Mouse (Mus musculus): ENCODE measurements at regions not wholly inside any gene's neighbourhood (a gene's known extent, or its start where the extent isn't known, plus 50 kb on each side); places are given as distances from the start of the nearest gene placed in this dataset.
"Not testable (repeated sequence)": the region's sequence is repeated elsewhere in the genome, so short reads cannot be mapped to it uniquely, and the experiment has no call there.

DNA sequence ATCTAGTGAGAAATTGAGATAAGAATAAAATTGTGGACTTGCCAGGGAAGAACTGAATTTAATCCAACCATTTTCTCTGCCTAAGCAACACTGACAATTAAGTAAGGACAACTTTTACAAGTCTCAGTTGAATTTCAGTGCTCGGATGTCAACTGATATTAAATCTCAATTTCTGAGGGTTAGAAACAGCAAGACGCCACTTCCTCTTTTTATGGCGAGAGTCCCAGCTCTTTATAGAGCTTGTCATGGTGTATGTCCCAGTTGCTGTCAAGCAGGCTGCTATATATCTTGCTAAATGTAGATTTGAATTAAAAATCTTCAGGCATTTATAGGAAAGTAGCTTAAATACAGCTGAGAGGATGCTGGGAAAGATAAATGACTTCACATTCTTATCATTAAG lies 697.8 kb upstream of the Got2 start:
- no peak for DNase-seq (ENCODE audit: low spot score)

DNA sequence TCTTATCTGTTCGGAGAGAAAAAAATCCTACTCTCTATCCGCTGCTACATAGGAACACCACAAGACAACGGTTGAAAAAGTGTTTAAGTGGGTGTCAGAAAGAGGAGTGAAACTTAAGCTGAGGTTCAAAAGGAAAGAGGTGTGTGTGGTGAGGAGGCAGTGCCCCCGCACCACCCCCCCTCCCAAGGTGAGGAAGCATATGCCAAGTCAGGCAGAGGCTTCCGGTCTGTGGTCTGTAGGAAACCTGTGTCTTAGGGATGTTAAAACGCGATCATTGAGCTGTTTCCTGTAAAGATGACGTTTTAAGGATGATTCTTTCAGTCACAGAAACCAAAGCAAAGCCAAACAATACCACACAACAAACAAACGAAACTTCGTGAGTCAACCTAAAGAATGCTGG lies 664.2 kb upstream of the Got2 start:
- no peak for DNase-seq (ENCODE audit: low spot score)

DNA sequence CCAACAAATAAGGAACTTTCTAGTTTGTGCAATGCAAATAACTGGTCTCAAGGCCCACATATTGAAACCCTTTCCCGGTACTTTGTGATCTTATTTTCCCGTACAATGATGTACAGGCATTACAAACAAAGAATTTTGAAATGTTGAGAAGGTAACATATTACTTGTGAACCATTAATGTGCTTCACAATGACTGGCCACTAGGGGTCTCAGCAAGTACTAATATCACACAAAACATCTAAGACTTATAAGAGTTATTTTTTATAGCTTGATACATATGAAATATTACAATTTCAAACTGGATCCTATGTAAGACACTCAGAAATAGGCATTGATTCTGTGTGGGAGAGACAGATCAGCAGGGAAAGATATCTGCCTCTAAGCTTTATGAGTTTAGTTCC lies 662.1 kb upstream of the Got2 start:
- no peak for DNase-seq (ENCODE audit: low spot score)

- DNase-seq (ENCODE audit: low spot score) = no peak
Observed at GRCm38 (mm10) chr8:96548663-96549062, 660.3 kb upstream of the Got2 start.

GRCm38 (mm10) chr8:96548187-96548586 lies 659.8 kb upstream of the Got2 start:
- DNase-seq (ENCODE audit: low spot score) = no peak

DNA sequence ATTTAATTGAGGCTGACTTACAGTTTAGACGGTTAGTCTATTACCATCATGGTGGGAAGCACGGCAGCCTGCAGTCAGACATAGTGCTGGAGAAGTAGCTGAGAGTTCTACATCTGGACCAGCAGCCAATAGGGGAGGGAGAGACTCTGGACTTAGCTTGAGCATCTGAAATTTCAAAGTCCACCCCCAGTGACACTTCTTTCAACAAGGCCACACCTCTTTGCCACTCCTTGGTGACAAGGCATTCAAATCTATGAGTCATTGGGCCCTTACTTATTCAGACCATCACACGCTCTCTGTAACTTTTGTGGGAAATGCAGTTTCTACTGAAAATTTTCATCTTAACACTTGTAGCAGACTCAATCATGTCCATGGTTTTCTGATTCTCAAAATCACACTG lies 653.9 kb upstream of the Got2 start:
- no peak for DNase-seq (ENCODE audit: low spot score)

GRCm38 (mm10) chr8:96498854-96499253 lies 610.5 kb upstream of the Got2 start:
- no peak for DNase-seq (ENCODE audit: low spot score)

DNA sequence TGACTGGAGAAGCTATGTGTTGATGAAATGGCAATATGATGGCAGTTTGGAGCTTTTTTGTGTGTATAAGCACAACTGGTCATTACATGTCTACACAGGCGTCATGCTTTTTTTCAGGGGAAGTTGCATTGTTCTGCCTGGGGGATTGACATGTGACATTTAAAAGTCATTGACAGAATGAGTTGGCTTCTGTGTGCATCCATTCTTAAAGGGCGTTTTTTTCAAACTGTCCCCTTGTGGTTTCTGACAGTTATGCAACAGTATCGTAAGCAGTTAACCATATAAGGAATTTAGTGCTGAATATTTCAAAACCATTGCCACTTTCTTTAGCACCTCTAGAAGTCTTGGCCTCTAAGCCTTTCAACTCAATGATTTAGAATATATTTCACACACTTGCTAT lies 607.1 kb upstream of the Got2 start:
- DNase-seq (ENCODE audit: low spot score) = no peak

DNA sequence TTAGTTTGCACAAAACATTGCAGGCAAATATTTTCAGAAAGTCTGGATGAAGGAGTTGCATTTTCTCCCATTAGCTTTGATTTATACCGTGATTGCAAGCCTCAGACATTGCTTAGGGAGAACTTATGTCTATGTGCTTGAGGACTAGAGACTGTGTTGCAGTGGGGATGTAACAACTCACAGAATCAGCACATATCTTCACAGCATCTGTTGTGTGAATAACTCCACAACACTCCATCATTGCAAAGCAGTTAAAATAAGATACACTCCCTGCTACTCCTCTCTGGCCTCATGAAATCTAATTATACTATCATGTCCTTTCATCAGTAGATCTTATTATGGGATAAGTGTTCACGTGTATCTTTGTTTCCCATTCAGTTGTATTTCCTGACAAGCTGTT lies 601.5 kb upstream of the Got2 start:
- no peak for DNase-seq (ENCODE audit: low spot score)

- DNase-seq (ENCODE audit: low spot score) = no peak
Observed at GRCm38 (mm10) chr8:96488741-96489453, 600.5 kb upstream of the Got2 start.

- DNase-seq (ENCODE audit: low spot score) = peak; percentile 39
Observed at GRCm38 (mm10) chr8:96455915-96456314, 567.6 kb upstream of the Got2 start.

- no peak for DNase-seq (ENCODE audit: low spot score)
Observed at GRCm38 (mm10) chr8:96455336-96455735, 567.0 kb upstream of the Got2 start.

- no peak for DNase-seq (ENCODE audit: low spot score)
Observed at GRCm38 (mm10) chr8:96429708-96430107, 541.4 kb upstream of the Got2 start.

DNA sequence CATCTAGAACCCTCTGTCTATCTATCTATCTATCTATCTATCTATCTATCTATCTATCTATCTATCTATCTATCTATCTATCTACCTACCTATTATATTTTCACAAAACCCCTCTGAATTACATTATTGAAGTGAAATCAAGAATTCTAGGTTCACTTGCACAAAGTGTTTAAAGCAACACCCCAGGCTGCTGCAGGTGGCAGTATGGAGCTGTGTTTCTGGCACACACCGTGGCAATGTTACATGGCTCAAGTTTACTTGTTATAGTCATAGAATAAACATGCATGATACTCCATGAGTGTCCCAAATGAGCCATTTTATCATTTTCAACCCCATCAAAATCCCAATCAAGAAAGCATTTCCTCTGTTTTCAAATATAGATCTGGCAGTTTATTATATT lies 538.6 kb upstream of the Got2 start:
- DNase-seq (ENCODE audit: low spot score) = peak; percentile 9

GRCm38 (mm10) chr8:96409601-96410000 lies 521.3 kb upstream of the Got2 start:
- no peak for DNase-seq (ENCODE audit: low spot score)

DNA sequence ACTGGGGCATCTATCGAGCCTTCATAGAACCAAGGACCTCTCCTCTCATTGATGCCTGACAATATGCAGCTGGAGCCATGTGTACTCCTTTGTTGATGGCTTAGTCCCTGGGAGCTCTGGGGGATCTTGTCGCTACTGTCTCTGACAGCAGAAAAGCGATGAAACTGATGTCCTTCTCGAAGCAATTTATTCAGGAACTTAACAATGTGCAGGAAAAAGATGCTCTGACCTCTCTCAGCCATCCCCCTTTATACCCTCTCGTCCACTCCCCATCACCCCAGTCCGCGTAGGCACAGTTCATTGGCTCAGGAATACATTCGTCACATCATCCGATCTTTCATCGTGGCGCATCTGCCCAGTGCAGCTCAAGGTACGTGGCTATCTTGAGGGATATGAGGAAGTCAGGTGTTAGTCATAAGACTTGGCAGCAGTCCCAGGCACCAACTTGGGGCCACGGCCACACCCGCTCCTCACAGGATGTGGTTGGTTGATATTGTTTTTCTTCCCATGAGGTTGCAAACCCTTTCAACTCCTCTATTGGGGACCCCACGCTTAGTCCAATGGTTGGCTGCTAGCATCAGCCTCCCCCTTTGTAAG lies 516.3 kb upstream of the Got2 start:
- DNase-seq (ENCODE audit: low spot score) = no peak

- DNase-seq (ENCODE audit: low spot score) = no peak
Observed at GRCm38 (mm10) chr8:96403669-96404068, 515.3 kb upstream of the Got2 start.

- DNase-seq (ENCODE audit: low spot score) = not testable (repeated sequence)
Observed at GRCm38 (mm10) chr8:96399381-96399780, 511.0 kb upstream of the Got2 start.

- DNase-seq (ENCODE audit: low spot score) = peak; percentile 21
Observed at GRCm38 (mm10) chr8:96393024-96393423, 504.7 kb upstream of the Got2 start.

DNA sequence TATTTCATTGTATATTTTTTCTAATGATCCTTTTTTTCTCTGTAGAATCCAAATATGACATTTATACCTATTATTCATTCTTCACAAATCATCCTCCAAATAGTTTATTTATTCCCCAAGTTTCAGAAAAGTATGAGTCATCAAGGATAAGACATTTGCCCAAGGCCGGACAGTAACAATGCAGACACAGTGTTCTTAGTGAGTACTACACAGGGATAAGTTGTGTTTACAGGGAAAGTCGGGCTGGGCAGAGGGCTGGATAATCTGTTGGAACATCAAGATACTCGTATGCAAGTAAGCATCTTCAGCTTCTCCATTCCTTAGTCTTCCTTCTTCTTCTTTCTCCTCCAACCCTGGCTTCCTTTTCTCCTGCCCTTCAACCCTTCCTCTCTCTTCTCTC lies 500.9 kb upstream of the Got2 start:
- DNase-seq (ENCODE audit: low spot score) = no peak

DNA sequence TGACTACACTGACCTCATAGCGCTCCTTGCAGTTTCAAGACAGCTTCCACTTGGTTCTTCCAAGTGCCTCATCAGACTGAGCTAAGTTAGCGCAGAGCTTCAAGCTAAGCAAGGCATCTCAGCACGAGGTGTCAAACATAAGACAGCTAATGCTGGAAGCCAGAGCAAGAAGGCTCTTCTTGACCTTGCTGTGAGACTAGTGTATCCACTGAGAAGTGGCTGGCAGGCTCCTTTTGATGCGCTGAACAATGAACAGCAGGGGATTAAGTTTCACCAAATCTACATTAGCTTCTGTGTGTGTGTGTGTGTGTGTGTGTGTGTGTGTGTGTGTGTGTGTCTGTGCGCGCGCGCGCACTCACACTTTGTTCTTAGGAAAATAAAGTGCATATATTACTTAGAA lies 482.2 kb upstream of the Got2 start:
- no peak for DNase-seq (ENCODE audit: low spot score)

DNA sequence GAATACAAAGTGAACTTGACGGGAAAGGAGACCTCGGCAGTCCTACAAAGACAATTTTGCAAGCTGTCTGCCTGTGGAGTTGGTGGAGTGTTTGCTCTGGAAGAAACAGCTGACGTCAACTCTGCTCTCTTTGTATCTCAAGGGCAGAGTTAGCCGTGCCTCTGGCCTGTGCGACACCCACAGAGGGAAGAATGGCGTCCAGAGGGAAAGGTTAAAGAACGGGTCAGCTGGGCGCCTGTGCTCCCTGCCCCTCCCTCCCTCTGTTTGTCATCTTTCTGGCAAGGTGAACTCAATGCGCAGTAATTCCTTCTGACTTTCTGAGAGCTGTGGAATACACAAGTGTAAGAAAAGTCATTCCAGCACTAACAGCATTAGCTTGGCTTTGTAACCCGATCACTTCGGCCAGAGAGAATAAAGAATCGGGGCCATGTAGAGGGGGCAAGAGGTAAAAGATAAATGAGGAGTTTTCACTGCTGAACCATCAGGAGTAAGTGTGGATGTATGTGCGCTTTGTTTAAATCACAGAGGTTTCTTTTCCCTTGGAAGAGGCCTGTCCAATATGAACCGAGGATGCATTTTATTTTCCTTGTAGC lies 474.6 kb upstream of the Got2 start:
- DNase-seq (ENCODE audit: low spot score) = no peak

GRCm38 (mm10) chr8:96350531-96351069 lies 462.3 kb upstream of the Got2 start:
- no peak for DNase-seq (ENCODE audit: low spot score)
